Mouse (Mus musculus) limb, embryonic 13.5 days (tissue): ENCODE measurements around the gene Il9r. TPM values are rescaled to one million over a fixed set of nuclear protein-coding genes. Genes with fewer than 3 reads are reported as not detected.
A peak's percentile ranks its signal among the peaks of the same experiment; 100 is the strongest.

Source experiments
- ATAC-seq: fragments of 200-750 bp; cut with Nextera tagmentation; 2 replicates; pipeline ENCODE4 v1.8.0; 2017; ENCODE audit warnings: low read depth, moderate number of reproducible peaks, moderate TSS enrichment; ENCODE audit not compliant: low FRiP score
- H3K27ac ChIP-seq: fragments of 300-500 bp; sonication (generic); 2 replicates; pipeline ENCODE4 v1.5.1; 2015; ENCODE audit warnings: inconsistent platforms, mild to moderate bottlenecking, moderate library complexity
- H3K27me3 ChIP-seq: fragments of 300-500 bp; sonication (generic); 2 replicates; pipeline ENCODE4 v1.6.1; 2015; ENCODE audit warnings: mild to moderate bottlenecking, inconsistent platforms
- H3K36me3 ChIP-seq: fragments of 300-500 bp; sonication (generic); 2 replicates; pipeline ENCODE4 v1.6.1; 2015; ENCODE audit warnings: inconsistent platforms, mild to moderate bottlenecking, moderate library complexity
- H3K4me1 ChIP-seq: fragments of 300-500 bp; sonication (generic); 2 replicates; pipeline ENCODE4 v1.6.1; 2015; ENCODE audit warnings: inconsistent platforms
- H3K4me2 ChIP-seq: fragments of 300-500 bp; sonication (generic); replicated peaks from 2 replicates; pipeline ENCODE4 v1.6.1; 2015; ENCODE audit warnings: inconsistent platforms, mild to moderate bottlenecking, moderate library complexity
- H3K4me3 ChIP-seq: fragments of 300-500 bp; sonication (generic); 2 replicates; pipeline ENCODE4 v1.5.1; 2015; ENCODE audit warnings: moderate library complexity, mild to moderate bottlenecking, inconsistent platforms
- H3K9ac ChIP-seq: fragments of 300-500 bp; sonication (generic); 2 replicates; pipeline ENCODE4 v1.6.1; 2015; ENCODE audit warnings: mild to moderate bottlenecking, inconsistent platforms
- H3K9me3 ChIP-seq: fragments of 300-500 bp; sonication (generic); 2 replicates; pipeline ENCODE4 v1.6.1; 2016; ENCODE audit warnings: inconsistent platforms
- WGBS: fragments of 180-500 bp; shearing (Covaris S2); methylation state at CpG from one replicate; pipeline ENCODE4 v1.1.7; 2015; 5-methylcytosine and 5-hydroxymethylcytosine counted together
- polyA plus RNA-seq: library from polyadenylated mRNA; unstranded; fragments of >200 nt; fragmentation: Nextera tagmentation; extraction: Ambion mirVana; gene quantifications from 2 replicates; pipeline ENCODE4 v1.2.1, GENCODE M21; 2015

The Il9r gene
- polyA plus RNA-seq, 1 experiment from 2014 or later, result 0.50 TPM

GRCm38 (mm10) chr11:32236132-32236531 lies 36.1 kb upstream of the Il9r start:
- 70% methylated on average over 2 of the region's 2 CpGs for WGBS
- H3K9ac ChIP-seq, result peak overlapping the region; percentile 40; the same call in 1 of the 2 replicates
- H3K4me3 ChIP-seq, result no peak overlapping the region
- H3K36me3 ChIP-seq, result peaks cover 84% of the 10 kb centered on the region
- peaks cover 16% of the 10 kb centered on the region for H3K4me1 ChIP-seq
- no peak overlapping the region for H3K4me2 ChIP-seq
- no peak overlapping the region for H3K27ac ChIP-seq
- no peaks in the 10 kb centered on the region for H3K27me3 ChIP-seq
- no peak for ATAC-seq
- no peaks in the 10 kb centered on the region for H3K9me3 ChIP-seq

DNA sequence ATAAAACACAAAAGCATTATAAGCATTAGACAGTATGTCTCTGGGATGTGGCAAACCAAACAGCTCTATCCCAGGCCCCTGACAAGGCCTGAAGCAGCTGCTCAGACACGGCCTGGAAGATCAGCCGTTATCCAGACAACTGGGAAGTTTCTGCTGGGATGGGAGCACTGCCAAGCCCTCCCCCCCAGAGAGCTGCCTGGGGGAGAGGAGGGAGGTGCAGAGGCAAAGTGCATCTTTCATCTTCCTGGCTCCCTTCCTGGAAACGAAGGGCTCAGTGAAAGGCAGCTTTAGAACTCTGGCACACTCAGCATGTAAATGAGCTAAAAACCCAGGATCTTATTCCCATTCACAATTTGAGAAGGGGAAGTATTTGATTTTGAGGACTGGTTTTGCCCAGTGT lies 35.6 kb upstream of the Il9r start:
- 47% methylated on average over 3 of the region's 3 CpGs for WGBS
- 0 out of 2 replicates have a peak overlapping the region, but pooled peaks have one; percentile 43 for H3K9ac ChIP-seq
- peaks cover 16% of the 10 kb centered on the region for H3K4me1 ChIP-seq
- H3K4me2 ChIP-seq, result no peak overlapping the region
- H3K27me3 ChIP-seq, result no peaks in the 10 kb centered on the region
- ATAC-seq, result peak; percentile 50; the same call in 1 of the 2 replicates
- H3K27ac ChIP-seq, result no peak overlapping the region
- H3K4me3 ChIP-seq, result no peak overlapping the region
- no peaks in the 10 kb centered on the region for H3K9me3 ChIP-seq
- H3K36me3 ChIP-seq, result peaks cover 84% of the 10 kb centered on the region

GRCm38 (mm10) chr11:32234816-32235485 lies 34.9 kb upstream of the Il9r start:
- 82% methylated on average over 6 of the region's 6 CpGs for WGBS
- Histone ChIP-seq H3K9me3 (no peaks in the 10 kb centered on the region), H3K4me2 (no peak overlapping the region), H3K27ac (no peak overlapping the region), H3K36me3 (peaks cover 84% of the 10 kb centered on the region), H3K4me1 (peaks cover 16% of the 10 kb centered on the region), H3K9ac (no peak overlapping the region), H3K4me3 (no peak overlapping the region), H3K27me3 (no peaks in the 10 kb centered on the region)
- no peak for ATAC-seq

DNA sequence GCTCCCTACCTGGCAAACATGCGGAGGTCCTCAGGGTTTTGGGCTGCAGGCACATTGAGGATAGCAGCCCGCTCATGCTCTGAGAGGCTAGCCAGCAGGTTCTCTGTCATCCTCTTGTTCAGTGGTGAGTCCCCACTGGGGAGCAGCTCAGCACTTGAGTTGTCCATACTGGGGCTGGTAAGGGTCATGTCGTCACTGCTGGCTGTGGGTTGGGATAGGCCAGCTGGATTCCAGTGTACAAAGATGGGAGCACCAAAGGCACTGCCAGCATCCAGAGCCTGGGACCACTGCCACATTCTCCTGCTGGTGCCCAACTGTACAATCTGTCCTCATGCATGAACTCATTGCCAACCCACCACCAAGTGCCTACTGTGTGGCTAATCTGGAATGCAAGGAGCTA lies 33.8 kb upstream of the Il9r start:
- WGBS, result 91% methylated on average over 3 of the region's 3 CpGs
- H3K4me1 ChIP-seq, result peaks cover 16% of the 10 kb centered on the region
- no peaks in the 10 kb centered on the region for H3K9me3 ChIP-seq
- H3K27me3 ChIP-seq, result no peaks in the 10 kb centered on the region
- no peak overlapping the region for H3K9ac ChIP-seq
- H3K4me3 ChIP-seq, result no peak overlapping the region
- ATAC-seq, result no peak
- peaks cover 84% of the 10 kb centered on the region for H3K36me3 ChIP-seq
- H3K27ac ChIP-seq, result no peak overlapping the region
- H3K4me2 ChIP-seq, result no peak overlapping the region

DNA sequence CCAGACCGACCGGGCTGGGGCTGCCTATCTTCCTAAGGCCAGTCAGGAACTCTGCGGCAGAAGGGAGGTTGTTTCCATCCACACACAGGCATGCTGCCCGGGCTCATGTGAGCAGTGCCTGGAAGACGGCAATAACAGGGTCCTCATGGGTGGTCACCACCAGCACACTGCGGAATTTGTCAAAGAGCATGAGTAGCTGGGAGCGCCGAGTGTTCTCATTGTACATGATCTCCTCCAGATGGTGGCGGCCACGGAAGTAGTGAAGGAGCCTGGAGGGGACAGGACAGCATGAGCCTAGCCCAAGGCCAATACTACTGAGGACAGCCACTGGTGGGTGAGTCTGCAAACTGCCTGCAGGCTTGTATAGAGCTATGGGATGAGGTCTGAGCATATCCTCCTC lies 32.8 kb upstream of the Il9r start:
- H3K9ac ChIP-seq, result no peak overlapping the region
- peaks cover 19% of the 10 kb centered on the region for H3K4me1 ChIP-seq
- H3K27me3 ChIP-seq, result no peaks in the 10 kb centered on the region
- peak; percentile 20; the same call in 1 of the 2 replicates for ATAC-seq
- no peak overlapping the region for H3K4me3 ChIP-seq
- no peak overlapping the region for H3K4me2 ChIP-seq
- 62% methylated on average over 10 of the region's 10 CpGs for WGBS
- no peaks in the 10 kb centered on the region for H3K9me3 ChIP-seq
- no peak overlapping the region for H3K27ac ChIP-seq
- peaks cover 82% of the 10 kb centered on the region for H3K36me3 ChIP-seq

DNA sequence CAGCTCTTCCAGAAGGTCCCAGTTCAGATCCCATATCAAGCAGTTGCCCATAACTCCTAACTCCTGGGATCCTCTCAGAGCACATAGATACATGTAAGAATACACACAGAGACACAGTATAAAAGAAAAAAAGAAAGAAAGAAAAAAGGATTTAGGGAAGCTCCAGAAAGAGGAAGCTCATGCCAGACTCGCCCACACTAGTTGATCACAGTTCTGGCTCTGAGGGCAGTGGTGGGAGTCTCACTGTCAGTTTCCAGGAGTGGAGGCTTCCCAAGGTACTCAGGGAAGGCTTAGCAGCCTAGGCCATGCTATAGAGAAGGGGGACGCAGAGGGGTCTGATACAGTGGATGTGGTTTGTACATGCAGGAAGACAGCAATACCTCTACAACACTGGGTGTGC lies 31.0 kb upstream of the Il9r start:
- H3K27ac ChIP-seq, result no peak overlapping the region
- H3K4me2 ChIP-seq, result no peak overlapping the region
- no peak overlapping the region for H3K4me3 ChIP-seq
- peaks cover 74% of the 10 kb centered on the region for H3K36me3 ChIP-seq
- H3K9ac ChIP-seq, result no peak overlapping the region
- 90% methylated on average over 2 of the region's 2 CpGs for WGBS
- H3K9me3 ChIP-seq, result no peaks in the 10 kb centered on the region
- H3K27me3 ChIP-seq, result no peaks in the 10 kb centered on the region
- ATAC-seq, result no peak
- H3K4me1 ChIP-seq, result peaks cover 28% of the 10 kb centered on the region

GRCm38 (mm10) chr11:32230220-32230619 lies 30.1 kb upstream of the Il9r start:
- H3K9ac ChIP-seq, result no peak overlapping the region
- 83% methylated on average over 4 of the region's 4 CpGs for WGBS
- no peaks in the 10 kb centered on the region for H3K9me3 ChIP-seq
- H3K36me3 ChIP-seq, result peaks cover 70% of the 10 kb centered on the region
- no peaks in the 10 kb centered on the region for H3K27me3 ChIP-seq
- no peak overlapping the region for H3K4me3 ChIP-seq
- H3K4me2 ChIP-seq, result no peak overlapping the region
- no peak overlapping the region for H3K27ac ChIP-seq
- H3K4me1 ChIP-seq, result peaks cover 31% of the 10 kb centered on the region
- ATAC-seq, result no peak

GRCm38 (mm10) chr11:32228292-32228845 lies 28.3 kb upstream of the Il9r start:
- H3K4me3 ChIP-seq, result no peak overlapping the region
- H3K27ac ChIP-seq, result no peak overlapping the region
- 0 out of 2 replicates have a peak overlapping the region, but pooled peaks have one; percentile 84 for H3K9ac ChIP-seq
- WGBS, result 95% methylated on average over 3 of the region's 3 CpGs
- no peak for ATAC-seq
- no peaks in the 10 kb centered on the region for H3K27me3 ChIP-seq
- peaks cover 52% of the 10 kb centered on the region for H3K36me3 ChIP-seq
- peaks cover 47% of the 10 kb centered on the region for H3K4me1 ChIP-seq
- H3K4me2 ChIP-seq, result no peak overlapping the region
- no peaks in the 10 kb centered on the region for H3K9me3 ChIP-seq

DNA sequence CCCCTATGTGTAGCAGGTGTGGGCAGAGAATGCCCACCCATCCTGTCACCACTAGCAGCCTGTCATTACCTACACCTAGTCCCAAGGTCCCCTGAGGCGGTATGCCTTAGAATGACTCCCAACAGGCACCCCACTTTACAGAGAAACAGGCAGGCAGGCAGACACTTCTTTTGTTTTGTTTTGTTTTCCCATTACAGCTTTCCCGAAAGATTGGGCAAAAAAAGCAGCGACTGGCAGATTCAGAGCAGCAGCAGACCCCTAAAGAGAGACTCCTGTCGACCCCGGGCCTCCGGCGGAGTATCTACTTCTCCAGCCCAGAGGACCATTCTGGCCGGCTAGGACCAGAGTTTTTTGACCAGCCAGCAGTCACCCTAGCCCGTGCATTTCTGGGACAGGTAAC lies 27.5 kb upstream of the Il9r start:
- Histone ChIP-seq H3K4me1 (peaks cover 51% of the 10 kb centered on the region), H3K27me3 (no peaks in the 10 kb centered on the region), H3K4me2 (peak overlapping the region; percentile 68), H3K27ac (no peak overlapping the region), H3K9me3 (no peaks in the 10 kb centered on the region), H3K36me3 (peaks cover 44% of the 10 kb centered on the region), H3K4me3 (no peak overlapping the region; the same call in 1 of the 2 replicates), H3K9ac (peak overlapping the region; percentile 84)
- ATAC-seq, result no peak
- 87% methylated on average over 9 of the region's 9 CpGs for WGBS

DNA sequence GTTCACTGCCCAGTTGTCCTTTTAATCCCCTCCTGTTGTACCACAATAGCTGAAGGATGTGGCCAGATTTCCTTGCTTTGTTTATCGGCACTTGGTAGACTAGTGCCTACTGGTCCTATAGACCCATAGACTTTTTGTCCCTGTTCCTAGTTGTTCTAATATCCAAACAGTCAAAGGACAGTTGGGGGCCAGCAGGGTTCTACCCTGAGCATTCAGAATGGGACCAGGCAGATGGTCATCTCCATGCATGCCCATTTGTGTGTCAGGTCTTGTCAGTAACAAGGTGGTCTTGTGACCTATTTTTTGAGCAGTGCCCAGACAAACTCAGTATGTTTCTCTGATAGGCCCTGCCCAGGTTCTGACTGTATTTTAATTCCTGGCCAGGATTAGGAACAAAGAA lies 27.0 kb upstream of the Il9r start:
- Histone ChIP-seq H3K4me1 (peaks cover 55% of the 10 kb centered on the region), H3K9me3 (no peaks in the 10 kb centered on the region), H3K4me2 (peak overlapping the region; percentile 68), H3K9ac (peak overlapping the region; percentile 84), H3K27ac (no peak overlapping the region), H3K27me3 (no peaks in the 10 kb centered on the region), H3K4me3 (peak overlapping the region; percentile 73), H3K36me3 (peaks cover 39% of the 10 kb centered on the region)
- ATAC-seq, result no peak
- WGBS, result 45% methylated on average over 1 of the region's 1 CpGs

DNA sequence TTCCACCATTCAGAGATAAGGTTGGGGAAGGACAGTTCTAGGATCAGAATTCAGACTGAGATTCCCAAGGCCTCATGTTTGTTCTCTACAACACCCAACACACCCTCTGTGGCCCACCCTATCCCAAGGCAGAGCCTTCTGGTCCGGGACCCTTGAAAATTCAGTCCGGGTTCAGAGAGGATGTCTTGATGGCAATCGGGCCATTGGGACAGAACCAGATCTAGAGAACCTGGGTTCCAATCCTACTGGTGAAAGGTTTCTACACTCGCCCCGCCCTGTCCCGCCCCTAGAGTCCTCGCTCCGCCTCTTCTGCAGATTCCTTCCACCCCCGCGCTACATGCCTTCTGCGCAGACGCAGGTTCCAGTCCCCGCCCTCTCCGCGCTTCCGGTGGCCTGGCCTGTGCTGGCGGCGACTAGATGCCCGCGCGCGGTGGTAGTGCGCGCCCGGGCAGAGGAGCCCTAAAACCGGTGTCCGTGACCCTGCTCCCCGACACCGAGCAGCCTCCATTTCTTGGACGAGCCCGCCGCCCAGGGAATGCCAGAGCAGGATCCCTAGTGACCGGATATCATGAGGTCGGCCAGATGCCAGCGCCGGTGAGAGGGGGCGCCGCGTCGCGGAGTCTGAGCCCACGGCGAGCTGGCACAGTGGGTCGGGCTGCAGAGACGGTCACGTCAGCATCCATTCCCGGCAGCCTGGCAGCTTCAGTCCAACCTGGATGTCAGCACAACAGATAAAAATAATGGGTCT lies 26.2 kb upstream of the Il9r start, which contains the start of gene Mpg:
Gene Mpg, plus strand, starts transcription at position 382 of the 748 bp plus-strand sequence.
- Histone ChIP-seq H3K4me1 (peaks cover 55% of the 10 kb centered on the region), H3K27ac (peak within 1 kb of the TSS; percentile 88), H3K4me3 (peak within 1 kb of the TSS; percentile 73), H3K4me2 (peak within 1 kb of the TSS; percentile 68), H3K9me3 (no peaks in the 10 kb centered on the region), H3K27me3 (no peaks in the 10 kb centered on the region), H3K36me3 (peaks cover 31% of the 10 kb centered on the region), H3K9ac (peak within 1 kb of the TSS; percentile 84)
- 4% methylated on average over 47 of the region's 47 CpGs for WGBS
- ATAC-seq, result peak; percentile 75
